Mouse (Mus musculus) lung, embryonic 16.5 days (tissue): ENCODE results near the gene Eppin. TPM values are rescaled to one million over a fixed set of nuclear protein-coding genes. Genes with fewer than 3 reads are reported as not detected.
"Not testable (repeated sequence)": the region's sequence is repeated elsewhere in the genome, so short reads cannot be mapped to it uniquely, and the experiment has no call there.

Experiments used
- ATAC-seq: fragments of 200-750 bp; cut with Nextera tagmentation; 2 replicates; pipeline ENCODE4 v1.8.0; 2017; ENCODE audit warnings: low read depth, mild to moderate bottlenecking, moderate library complexity
- H3K27ac ChIP-seq: fragments of 300-500 bp; sonication (generic); 2 replicates; pipeline ENCODE4 v1.5.1; 2014; ENCODE audit warnings: mild to moderate bottlenecking, control low read depth, low read length
- H3K27me3 ChIP-seq: fragments of 300-500 bp; sonication (generic); 2 replicates; pipeline ENCODE4 v1.6.1; 2014; ENCODE audit warnings: low read depth, low read length, mixed read lengths; ENCODE audit not compliant: control insufficient read depth, insufficient read depth
- H3K36me3 ChIP-seq: fragments of 300-500 bp; sonication (generic); 2 replicates; pipeline ENCODE4 v1.6.1; 2014; ENCODE audit warnings: low read length; ENCODE audit not compliant: control insufficient read depth, insufficient read depth
- H3K4me1 ChIP-seq: fragments of 300-500 bp; sonication (generic); replicated peaks from 2 replicates; pipeline ENCODE4 v1.6.1; 2014; ENCODE audit warnings: low read length, mixed read lengths; ENCODE audit not compliant: control insufficient read depth, insufficient read depth
- H3K4me2 ChIP-seq: fragments of 300-500 bp; sonication (generic); 2 replicates; pipeline ENCODE4 v1.6.1; 2014; ENCODE audit warnings: low read depth, low read length, control low read depth
- H3K4me3 ChIP-seq: fragments of 300-500 bp; sonication (generic); 2 replicates; pipeline ENCODE4 v1.5.1; 2014; ENCODE audit warnings: mild to moderate bottlenecking, low read length, control low read depth
- H3K9ac ChIP-seq: fragments of 300-500 bp; sonication (generic); 2 replicates; pipeline ENCODE4 v1.6.1; 2014; ENCODE audit warnings: low read length, control low read depth
- H3K9me3 ChIP-seq: fragments of 300-500 bp; sonication (generic); 2 replicates; pipeline ENCODE4 v1.6.1; 2016; ENCODE audit warnings: low read length; ENCODE audit not compliant: control insufficient read depth
- WGBS: fragments of 180-500 bp; shearing (Covaris S2); extraction: QIAGEN DNeasy Blood & Tissue Kit; methylation state at CpG from one replicate; pipeline ENCODE4 v1.1.7; 2014; 5-methylcytosine and 5-hydroxymethylcytosine counted together
- polyA plus RNA-seq: library from polyadenylated mRNA; unstranded; fragments of >200 nt; fragmentation: Nextera tagmentation; extraction: Ambion mirVana; gene quantifications from 2 replicates; pipeline ENCODE4 v1.2.1, GENCODE M21; 2015

The Eppin gene
- polyA plus RNA-seq, 1 experiment from 2014 or later, result not detected

GRCm38 (mm10) chr2:164608781-164609180 is 15.4 kb upstream of the Eppin start:
- 50% methylated on average over 6 of the region's 6 CpGs for WGBS
- no peaks in the 10 kb centered on the region for H3K4me1 ChIP-seq

GRCm38 (mm10) chr2:164604411-164604810 is 11.0 kb upstream of the Eppin start:
- H3K4me2 ChIP-seq, result no peak overlapping the region
- no peak overlapping the region for H3K4me3 ChIP-seq
- H3K4me1 ChIP-seq, result no peaks in the 10 kb centered on the region
- WGBS, result 84% methylated on average over 8 of the region's 8 CpGs
- H3K9me3 ChIP-seq, result no peaks in the 10 kb centered on the region
- no peaks in the 10 kb centered on the region for H3K36me3 ChIP-seq
- no peak overlapping the region for H3K27ac ChIP-seq
- no peak overlapping the region for H3K9ac ChIP-seq
- H3K27me3 ChIP-seq, result no peaks in the 10 kb centered on the region
- ATAC-seq, result no peak

More at GRCm38 (mm10) chr2:164608781-164609180, 15.4 kb upstream of the Eppin start:
- H3K36me3 ChIP-seq, result no peaks in the 10 kb centered on the region
- no peak overlapping the region for H3K27ac ChIP-seq
- no peak for ATAC-seq
- H3K27me3 ChIP-seq, result no peaks in the 10 kb centered on the region
- H3K9ac ChIP-seq, result no peak overlapping the region
- no peak overlapping the region for H3K4me2 ChIP-seq
- H3K9me3 ChIP-seq, result no peaks in the 10 kb centered on the region
- H3K4me3 ChIP-seq, result no peak overlapping the region

- H3K4me3 ChIP-seq, result no peak overlapping the region
- no peak for ATAC-seq
- no peaks in the 10 kb centered on the region for H3K4me1 ChIP-seq
- H3K9ac ChIP-seq, result no peak overlapping the region
- H3K36me3 ChIP-seq, result no peaks in the 10 kb centered on the region
- 91% methylated on average over 3 of the region's 3 CpGs for WGBS
- no peak overlapping the region for H3K4me2 ChIP-seq
- H3K27ac ChIP-seq, result no peak overlapping the region
- H3K9me3 ChIP-seq, result no peaks in the 10 kb centered on the region
- H3K27me3 ChIP-seq, result no peaks in the 10 kb centered on the region
These were observed 10.1 kb upstream of the Eppin start for GRCm38 (mm10) chr2:164603482-164603881.

GRCm38 (mm10) chr2:164600179-164600578 is 6.8 kb upstream of the Eppin start:
- Histone ChIP-seq H3K4me3 (no peak overlapping the region), H3K9me3 (no peaks in the 10 kb centered on the region), H3K9ac (no peak overlapping the region), H3K27ac (no peak overlapping the region), H3K27me3 (no peaks in the 10 kb centered on the region), H3K4me1 (no peaks in the 10 kb centered on the region), H3K36me3 (no peaks in the 10 kb centered on the region), H3K4me2 (no peak overlapping the region)
- no peak for ATAC-seq
- WGBS, result 66% methylated on average over 3 of the region's 3 CpGs

GRCm38 (mm10) chr2:164592014-164592413 is 1.4 kb downstream of the Eppin start:
- H3K9ac ChIP-seq, result no peak overlapping the region
- no peaks in the 10 kb centered on the region for H3K36me3 ChIP-seq
- no peaks in the 10 kb centered on the region for H3K27me3 ChIP-seq
- no peaks in the 10 kb centered on the region for H3K9me3 ChIP-seq
- WGBS, result 7% methylated on average over 4 of the region's 4 CpGs
- H3K27ac ChIP-seq, result no peak overlapping the region
- H3K4me1 ChIP-seq, result no peaks in the 10 kb centered on the region
- H3K4me2 ChIP-seq, result no peak overlapping the region
- no peak overlapping the region for H3K4me3 ChIP-seq
- peak; percentile 28; the same call in 1 of the 2 replicates for ATAC-seq

GRCm38 (mm10) chr2:164585025-164585725 is 8.2 kb downstream of the Eppin start, which contains the start of gene Wfdc6a:
Gene Wfdc6a (minus strand): TSS chr2:164585447.
- not testable (repeated sequence) for H3K9ac ChIP-seq, H3K4me2 ChIP-seq, H3K36me3 ChIP-seq, H3K9me3 ChIP-seq, H3K27me3 ChIP-seq, H3K4me1 ChIP-seq, H3K4me3 ChIP-seq, H3K27ac ChIP-seq
- ATAC-seq, result peak; percentile 71
- WGBS, result 38% methylated on average over 13 of the region's 13 CpGs

GRCm38 (mm10) chr2:164573359-164573758 is 20.0 kb downstream of the Eppin start, which contains the start of gene Spint3:
Gene Spint3 (minus strand): TSS chr2:164573459.
- not testable (repeated sequence) for H3K4me2 ChIP-seq, H3K4me1 ChIP-seq, H3K9me3 ChIP-seq, ATAC-seq, H3K4me3 ChIP-seq, H3K36me3 ChIP-seq, H3K9ac ChIP-seq, H3K27ac ChIP-seq, H3K27me3 ChIP-seq
- 74% methylated on average over 6 of the region's 6 CpGs for WGBS

GRCm38 (mm10) chr2:164567460-164567859 is 25.9 kb downstream of the Eppin start:
- Histone ChIP-seq H3K4me1 (peaks cover 6% of the 10 kb centered on the region; the same call in 1 of the 2 replicates), H3K9me3 (no peaks in the 10 kb centered on the region), H3K27me3 (no peaks in the 10 kb centered on the region), H3K4me2 (no peak overlapping the region), H3K4me3 (no peak overlapping the region), H3K9ac (no peak overlapping the region), H3K27ac (no peak overlapping the region), H3K36me3 (peaks cover 9% of the 10 kb centered on the region; the same call in 1 of the 2 replicates)
- 77% methylated on average over 5 of the region's 5 CpGs for WGBS
- ATAC-seq, result no peak

- H3K36me3 ChIP-seq, result peaks cover 9% of the 10 kb centered on the region; the same call in 1 of the 2 replicates
- peaks cover 6% of the 10 kb centered on the region; the same call in 1 of the 2 replicates for H3K4me1 ChIP-seq
- H3K9ac ChIP-seq, result no peak overlapping the region
- no peak for ATAC-seq
- no peaks in the 10 kb centered on the region for H3K9me3 ChIP-seq
- no peaks in the 10 kb centered on the region; the same call in 1 of the 2 replicates for H3K27me3 ChIP-seq
- H3K27ac ChIP-seq, result no peak overlapping the region
- H3K4me2 ChIP-seq, result no peak overlapping the region
- WGBS, result 80% methylated on average over 2 of the region's 2 CpGs
- H3K4me3 ChIP-seq, result no peak overlapping the region
These were observed 26.4 kb downstream of the Eppin start for GRCm38 (mm10) chr2:164566997-164567396.
